Mouse (Mus musculus) retina, postnatal 1 day (tissue): Measurements from ENCODE around the gene Cnpy1.

Experiments
- DNase-seq: peaks from one replicate; pipeline ENCODE4 v3.0.0-alpha.2; 2012

The Cnpy1 gene

DNA sequence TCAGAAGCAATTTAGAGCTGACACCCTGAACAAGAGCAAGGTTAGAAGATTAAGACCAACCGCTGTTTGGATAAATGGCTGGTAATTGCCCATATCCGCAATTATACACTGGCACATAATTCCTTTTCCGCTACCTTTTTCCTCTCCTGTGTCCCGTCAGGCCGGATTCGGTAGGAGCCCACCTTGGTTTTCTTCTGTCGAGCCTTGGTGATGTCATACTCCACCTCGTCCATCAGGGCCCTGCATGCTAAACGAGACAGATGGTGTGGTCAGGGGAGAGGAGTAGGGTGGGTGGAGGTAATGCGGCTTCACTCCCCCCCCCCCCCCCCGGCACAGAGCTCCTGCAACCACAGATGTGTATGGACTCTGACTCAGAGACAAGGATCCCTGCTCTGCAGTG is at the start of gene Cnpy1:
Cnpy1 (minus strand) TSS at position 233 of the 400 bp plus-strand sequence.
- DNase-seq: no peak

GRCm38 (mm10) chr5:28293990-28294389 is 48.4 kb upstream of the Cnpy1 start:
- DNase-seq: peak; percentile 75

DNA sequence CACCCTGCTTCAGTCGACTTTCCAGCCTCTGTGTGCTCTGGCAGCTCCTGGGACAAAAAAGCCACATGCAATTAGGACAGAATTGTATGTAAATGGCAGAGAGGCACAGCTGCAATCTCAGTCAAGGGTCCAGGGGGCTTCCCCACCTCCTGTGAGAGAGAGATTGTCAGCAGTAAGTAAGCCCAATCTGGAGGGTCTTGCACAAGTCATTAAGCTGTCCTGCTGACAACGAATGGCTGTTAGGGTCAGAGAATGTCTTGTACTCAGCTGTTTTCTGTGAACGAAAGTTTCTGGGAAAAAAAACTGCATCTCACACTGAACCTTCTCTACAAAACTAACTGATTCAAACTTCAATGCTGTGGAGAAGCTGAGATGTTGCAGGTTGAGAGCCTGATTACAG is 46.7 kb upstream of the Cnpy1 start:
- DNase-seq: no peak

GRCm38 (mm10) chr5:28291118-28291850 is 45.7 kb upstream of the Cnpy1 start:
- no peak for DNase-seq

DNA sequence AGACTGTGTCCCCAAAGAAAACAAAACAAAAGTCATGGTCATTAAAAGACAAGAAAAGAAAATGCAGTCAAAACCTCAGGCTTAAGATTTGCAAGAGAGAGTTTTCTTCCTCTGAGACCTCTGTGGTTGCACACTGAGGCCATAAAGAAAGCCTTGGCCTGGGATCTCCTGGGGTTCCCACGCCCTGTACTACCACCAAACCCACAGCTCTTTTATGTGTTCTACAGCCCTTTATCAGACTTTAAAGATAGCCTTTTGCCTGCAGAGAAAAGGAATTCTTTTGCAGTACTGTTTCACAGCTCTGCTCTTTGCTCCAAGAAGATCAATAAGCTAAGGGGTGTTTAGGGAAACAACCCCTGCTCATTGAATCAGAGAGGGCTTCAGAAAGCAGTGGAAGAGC is 45.0 kb upstream of the Cnpy1 start:
- no peak for DNase-seq

- no peak for DNase-seq
Measured at GRCm38 (mm10) chr5:28289111-28289510, 43.5 kb upstream of the Cnpy1 start.

DNA sequence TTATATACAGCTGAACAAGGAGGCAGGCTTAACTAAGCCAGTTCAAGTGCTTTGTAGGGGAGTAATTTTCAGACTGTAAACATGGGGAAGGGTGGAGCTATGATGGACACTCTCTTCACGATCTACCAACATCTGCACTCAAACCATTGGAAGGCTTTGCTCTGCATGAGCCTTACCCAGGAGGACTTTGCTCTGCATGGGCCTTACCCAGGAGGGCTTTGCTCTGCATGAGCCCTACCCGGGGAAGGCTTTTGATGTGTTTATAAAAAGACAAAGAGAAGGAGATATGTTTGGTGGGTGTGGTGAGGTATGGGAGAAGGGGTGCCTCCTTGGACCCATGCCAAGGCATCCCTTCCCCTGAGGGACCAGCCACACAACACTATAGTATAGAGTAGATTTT is 31.7 kb upstream of the Cnpy1 start:
- no peak for DNase-seq

- no peak for DNase-seq
Measured at GRCm38 (mm10) chr5:28272836-28273235, 27.2 kb upstream of the Cnpy1 start.

DNA sequence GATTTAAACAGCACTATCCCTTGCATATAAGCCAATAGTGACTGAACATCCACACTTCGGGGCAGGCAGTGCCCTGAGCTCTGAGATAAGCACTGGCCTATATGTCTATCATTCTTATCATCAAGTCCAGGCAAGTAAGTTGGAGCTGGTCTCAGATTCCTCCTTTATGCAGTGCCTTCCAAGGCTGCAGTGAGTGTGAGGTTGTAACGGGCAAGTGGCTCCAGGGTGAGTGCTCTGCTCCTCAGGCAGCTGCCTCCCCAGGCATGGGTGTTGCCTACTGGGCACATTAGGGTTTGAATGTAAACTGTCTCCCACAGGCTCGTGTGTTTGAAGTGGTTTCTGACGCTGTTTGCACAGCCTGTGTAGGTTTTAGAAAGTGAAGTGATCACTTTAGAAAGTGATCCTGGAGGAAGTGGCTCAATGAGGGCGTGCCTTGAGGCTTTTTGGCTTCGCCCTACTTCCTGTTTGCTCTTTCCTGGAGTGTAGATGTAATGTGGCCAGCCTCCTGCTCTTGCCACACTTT is 23.9 kb upstream of the Cnpy1 start:
- no peak for DNase-seq

GRCm38 (mm10) chr5:28267576-28267975 is 22.0 kb upstream of the Cnpy1 start:
- DNase-seq: no peak

DNA sequence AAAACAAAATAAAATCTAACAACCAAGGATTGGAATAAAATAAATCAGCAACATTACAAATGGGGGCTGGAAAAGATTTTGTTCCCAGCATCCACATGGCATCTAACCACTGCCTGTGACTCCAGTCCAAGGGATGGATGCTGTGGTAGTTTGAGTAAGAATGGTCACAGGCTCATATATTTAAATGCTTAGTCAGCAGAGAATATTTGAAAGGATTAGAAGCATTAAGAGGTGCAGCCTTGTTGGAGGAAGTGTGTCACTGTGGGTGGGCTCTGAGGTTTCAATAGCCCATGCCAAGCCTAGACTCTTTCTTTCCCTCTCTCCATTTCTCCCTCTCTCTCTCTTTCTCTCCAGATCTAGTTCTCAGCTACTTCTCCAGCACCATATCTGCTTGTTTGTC is 20.0 kb upstream of the Cnpy1 start:
- no peak for DNase-seq

GRCm38 (mm10) chr5:28263852-28264251 is 18.2 kb upstream of the Cnpy1 start:
- peak; percentile 41 for DNase-seq

GRCm38 (mm10) chr5:28262070-28262469 is 16.5 kb upstream of the Cnpy1 start:
- DNase-seq: no peak

DNA sequence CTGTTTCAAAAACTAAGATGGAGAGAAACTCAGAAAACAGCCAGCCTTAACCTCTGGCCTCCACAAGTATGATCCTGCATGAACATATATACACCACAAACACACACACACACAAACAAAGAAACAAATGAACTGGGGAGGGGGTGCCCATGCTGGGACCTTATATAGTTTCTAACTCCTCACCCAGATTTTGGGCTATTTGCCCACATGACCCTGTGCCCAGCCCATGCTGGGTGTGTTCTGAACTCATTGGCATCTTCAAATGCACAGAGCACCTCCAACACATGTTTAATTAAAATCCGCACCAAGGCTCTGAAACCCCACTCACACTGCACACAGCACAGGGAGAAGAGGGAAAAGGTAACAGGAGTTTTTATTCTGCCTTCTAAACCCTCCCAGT is 14.3 kb upstream of the Cnpy1 start:
- DNase-seq: no peak

GRCm38 (mm10) chr5:28259385-28259784 is 13.8 kb upstream of the Cnpy1 start:
- DNase-seq: no peak

DNA sequence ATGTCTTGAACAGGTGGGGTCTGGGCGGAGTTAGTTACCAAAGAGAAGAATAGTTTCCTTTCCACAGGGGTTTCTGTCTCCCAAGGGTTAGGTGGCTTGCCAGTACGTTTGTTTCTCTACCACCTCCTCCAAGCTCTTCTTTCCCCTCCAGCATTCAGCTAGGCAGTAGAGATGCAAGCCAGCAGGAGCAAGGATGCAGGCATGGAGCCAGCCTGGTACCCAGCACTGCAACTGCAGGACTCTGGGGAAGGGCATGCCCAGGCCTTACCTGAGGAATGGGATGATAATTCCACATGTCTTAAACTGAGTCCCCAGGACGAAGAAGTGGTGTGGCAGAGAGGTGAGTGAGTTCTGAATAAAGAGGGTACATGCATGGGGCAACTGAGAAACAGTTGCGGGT is 12.2 kb upstream of the Cnpy1 start:
- no peak for DNase-seq

DNA sequence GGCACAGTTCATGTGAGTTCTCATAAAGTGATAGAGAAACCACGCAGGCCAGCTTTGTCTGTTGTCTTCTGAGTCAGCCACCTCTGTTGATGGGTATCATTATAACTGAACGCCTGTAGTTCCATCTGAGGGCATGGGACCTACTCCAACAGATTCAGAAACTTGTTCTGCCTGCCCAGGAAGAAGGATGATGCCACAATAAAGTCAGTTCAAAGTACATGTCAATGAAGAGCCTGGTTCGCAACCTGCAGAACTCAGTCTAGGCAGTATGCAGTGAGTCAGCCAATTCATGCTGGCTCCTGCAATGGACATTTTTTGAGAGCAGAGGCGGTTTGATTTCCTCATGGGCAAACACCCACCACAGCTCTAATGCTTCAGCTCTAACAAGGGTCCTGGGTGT is 7.4 kb upstream of the Cnpy1 start:
- DNase-seq: no peak

DNA sequence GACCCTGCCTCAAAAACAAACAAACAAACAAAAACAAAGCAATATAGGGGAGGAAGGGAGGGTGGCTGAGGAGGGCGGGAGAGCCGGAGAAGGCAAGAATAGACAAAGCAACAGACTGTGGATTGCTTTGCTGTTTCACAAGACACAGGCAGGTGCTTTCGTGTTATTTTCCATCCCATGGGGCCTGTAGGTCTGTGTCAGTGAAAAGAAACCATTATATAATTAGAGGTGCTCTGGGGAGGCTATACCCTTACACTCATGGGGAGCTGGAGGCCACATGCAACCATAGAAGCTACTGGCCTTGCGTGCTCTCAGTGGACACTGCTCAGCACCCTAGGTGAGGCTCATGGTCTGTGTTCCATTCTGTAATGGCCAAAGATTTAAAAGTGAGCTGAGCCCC is 6.7 kb upstream of the Cnpy1 start:
- DNase-seq: no peak

GRCm38 (mm10) chr5:28251211-28251764 is 5.7 kb upstream of the Cnpy1 start:
- DNase-seq: peak; percentile 63

DNA sequence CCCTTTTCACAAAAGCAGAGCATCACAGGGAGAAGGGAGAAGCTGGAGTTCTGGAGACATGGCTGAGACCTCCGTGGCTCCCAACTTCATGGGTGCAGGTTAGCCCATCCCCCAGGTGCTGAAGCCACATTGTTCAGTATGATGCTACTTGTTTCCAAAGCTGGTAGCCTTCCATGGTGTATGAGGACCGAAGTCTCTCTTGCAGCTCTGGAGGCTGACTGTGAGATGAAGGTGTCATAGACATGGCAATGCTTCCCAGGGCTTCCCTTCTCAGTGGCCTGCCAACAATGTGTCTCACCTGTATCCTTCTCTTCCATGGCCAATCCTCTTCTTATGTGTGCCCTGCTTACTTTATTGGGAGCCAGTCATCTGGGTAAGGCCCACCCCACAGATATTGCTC is 4.9 kb upstream of the Cnpy1 start:
- no peak for DNase-seq

DNA sequence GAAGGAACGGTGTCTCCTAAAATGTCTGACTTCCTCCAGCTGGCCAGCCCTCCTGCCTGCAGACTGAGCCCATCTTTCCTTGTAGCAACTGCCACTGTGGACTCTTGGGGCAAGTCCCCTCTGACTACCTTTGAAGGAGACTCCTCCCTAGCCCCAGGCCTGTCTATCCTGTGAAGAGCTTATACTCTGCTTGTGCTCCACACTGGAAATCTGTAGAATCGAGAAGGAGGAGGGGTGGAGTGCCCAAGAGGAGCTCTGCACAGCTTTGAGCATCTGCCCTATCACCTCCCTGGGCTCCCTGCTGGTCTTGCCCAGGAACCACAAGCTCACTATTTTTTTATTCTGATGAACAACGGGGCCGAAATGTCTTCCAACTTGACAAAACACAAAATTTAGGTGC is 485 bp downstream of the Cnpy1 start:
- no peak for DNase-seq

DNA sequence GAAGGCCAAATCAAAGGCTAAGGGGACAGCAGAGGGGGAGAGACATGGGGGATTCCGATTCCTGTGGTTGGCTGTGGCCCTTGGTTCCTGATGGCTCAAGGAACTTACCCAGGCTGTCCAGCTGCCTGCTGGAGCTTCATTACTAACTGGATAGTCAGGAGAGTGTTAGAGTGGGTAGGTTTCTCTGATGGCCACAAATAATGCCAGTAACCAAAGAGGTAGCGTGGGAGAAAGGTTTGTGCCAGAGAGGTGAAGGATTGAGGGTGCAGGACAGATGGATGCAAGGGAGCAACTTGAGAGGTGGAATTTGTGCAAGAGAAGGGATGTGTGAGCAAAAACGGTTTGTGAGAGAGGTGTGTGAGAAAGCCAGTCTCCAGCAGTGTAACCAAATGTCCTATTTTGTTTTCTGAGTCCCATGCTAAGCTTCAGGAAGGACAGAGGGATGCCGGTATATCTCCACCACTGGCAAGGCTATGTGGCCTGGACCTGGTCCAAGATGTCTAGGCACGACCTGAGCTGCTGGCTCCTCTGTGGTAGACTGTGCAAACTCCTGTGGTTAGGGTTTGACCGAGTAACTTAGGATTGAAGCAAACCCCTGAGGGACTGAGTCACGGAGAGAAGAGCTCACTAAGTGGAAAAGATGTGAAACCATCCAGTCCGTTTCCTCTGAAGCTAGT is 2.0 kb downstream of the Cnpy1 start:
- DNase-seq: no peak

DNA sequence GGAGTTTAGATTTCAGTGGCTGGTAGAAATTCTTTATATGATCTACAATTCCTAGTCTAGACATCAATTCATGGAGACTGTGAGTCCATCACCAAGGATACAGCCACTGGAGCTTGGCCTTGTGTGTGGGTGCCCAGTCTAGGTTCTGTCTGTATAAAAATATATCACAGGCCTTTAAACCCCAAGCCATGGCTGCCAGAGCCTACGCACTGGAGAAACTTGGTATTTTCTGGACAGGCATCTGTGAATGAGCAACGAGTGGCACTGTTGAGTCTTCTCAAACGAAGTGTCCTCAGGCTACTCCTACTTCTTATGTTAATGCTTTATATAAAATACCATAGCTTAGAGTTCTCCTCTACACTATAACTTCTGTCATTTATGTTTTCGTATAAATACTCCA is 4.2 kb downstream of the Cnpy1 start:
- no peak for DNase-seq

GRCm38 (mm10) chr5:28239829-28240228 is 5.8 kb downstream of the Cnpy1 start:
- no peak for DNase-seq
